Mouse (Mus musculus): ENCODE data around the gene Cdc45. TPM values are rescaled to one million over a fixed set of nuclear protein-coding genes. Genes with fewer than 3 reads are reported as not detected.

The Cdc45 gene
- polyA plus RNA-seq, 1 experiment from 2014 or later = 4.8 TPM

- H3K36me3 ChIP-seq (ENCODE audit: insufficient read depth, low read length) = no peaks in the 10 kb centered on the region
- no peaks in the 10 kb centered on the region for H3K4me1 ChIP-seq (ENCODE audit: insufficient read depth, low read depth, low read length)
- H3K27me3 ChIP-seq (replicated peaks; ENCODE audit: insufficient read depth, low read length) = 0 out of 2 replicates have a peak, but pooled peaks cover 14% of the 10 kb centered on the region
- H3K9ac ChIP-seq (replicated peaks; ENCODE audit: low read depth) = peak overlapping the region; percentile 73; the same call in 1 of the 2 replicates
- peak; percentile 91 for TF ChIP-seq EP300 (IDR thresholded peaks at IDR 0.05)
- TF ChIP-seq CTCF (IDR thresholded peaks at IDR 0.05) = no peak
- peak; percentile 66 for ATAC-seq
- H3K4me3 ChIP-seq (ENCODE audit: low read depth, low read length) = peak overlapping the region; percentile 53
- H3K27ac ChIP-seq (ENCODE audit: low read length) = peak overlapping the region; percentile 90
- H3K9me3 ChIP-seq (ENCODE audit: low read length) = no peaks in the 10 kb centered on the region
- WGBS = 48% methylated on average over 18 of the region's 18 CpGs
- peak; percentile 67 for DNase-seq (ENCODE audit: low spot score)
- H3K4me2 ChIP-seq (replicated peaks; ENCODE audit: low read depth, low read length) = peak overlapping the region; percentile 47
These were observed 35.9 kb downstream of the Cdc45 start for GRCm38 (mm10) chr16:18775621-18776555.

DNA sequence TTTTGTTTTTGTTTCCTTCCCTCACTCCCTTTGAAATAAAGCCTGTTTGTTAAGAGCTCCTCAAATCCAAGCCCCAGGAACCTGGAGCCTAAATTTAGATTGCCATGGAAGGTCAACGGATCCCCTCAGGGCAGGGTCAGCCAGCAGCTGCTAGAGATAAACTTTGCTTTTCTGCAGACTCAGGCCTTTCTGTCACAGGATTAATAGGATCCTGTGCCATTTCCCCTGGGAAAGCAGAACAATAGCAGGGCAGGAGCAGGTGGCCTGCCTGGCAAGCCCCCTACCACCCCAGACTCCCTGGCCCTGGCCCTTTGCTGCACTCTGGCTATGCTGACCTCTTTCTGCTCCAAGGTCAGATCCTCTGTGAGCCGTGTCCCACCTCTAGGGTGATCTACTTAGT lies 37.9 kb downstream of the Cdc45 start:
- ATAC-seq = no peak
- no peaks in the 10 kb centered on the region for H3K36me3 ChIP-seq (ENCODE audit: insufficient read depth, low read length)
- 0 out of 2 replicates have a peak, but pooled peaks cover 14% of the 10 kb centered on the region for H3K27me3 ChIP-seq (replicated peaks; ENCODE audit: insufficient read depth, low read length)
- no peak overlapping the region for H3K4me2 ChIP-seq (replicated peaks; ENCODE audit: low read depth, low read length)
- no peak overlapping the region for H3K9ac ChIP-seq (replicated peaks; ENCODE audit: low read depth)
- H3K4me3 ChIP-seq (ENCODE audit: low read depth, low read length) = no peak overlapping the region
- TF ChIP-seq EP300 (IDR thresholded peaks at IDR 0.05) (peak; percentile 31), CTCF (IDR thresholded peaks at IDR 0.05) (no peak)
- DNase-seq (ENCODE audit: low spot score) = no peak
- 21% methylated on average over 2 of the region's 2 CpGs for WGBS
- no peaks in the 10 kb centered on the region for H3K4me1 ChIP-seq (ENCODE audit: insufficient read depth, low read depth, low read length)
- H3K27ac ChIP-seq (ENCODE audit: low read length) = peak overlapping the region; percentile 90
- H3K9me3 ChIP-seq (ENCODE audit: low read length) = no peaks in the 10 kb centered on the region

GRCm38 (mm10) chr16:18769501-18769900 lies 42.3 kb downstream of the Cdc45 start:
- Histone ChIP-seq H3K4me3 (ENCODE audit: low read depth, low read length) (no peak overlapping the region), H3K9me3 (ENCODE audit: low read length) (no peaks in the 10 kb centered on the region), H3K4me1 (ENCODE audit: insufficient read depth, low read depth, low read length) (no peaks in the 10 kb centered on the region), H3K4me2 (replicated peaks; ENCODE audit: low read depth, low read length) (no peak overlapping the region), H3K27me3 (replicated peaks; ENCODE audit: insufficient read depth, low read length) (no peaks in the 10 kb centered on the region), H3K36me3 (ENCODE audit: insufficient read depth, low read length) (no peaks in the 10 kb centered on the region), H3K27ac (ENCODE audit: low read length) (no peak overlapping the region), H3K9ac (replicated peaks; ENCODE audit: low read depth) (no peak overlapping the region)
- DNase-seq (ENCODE audit: low spot score) (no peak), ATAC-seq (no peak)
- TF ChIP-seq CTCF (IDR thresholded peaks at IDR 0.05) (no peak), EP300 (IDR thresholded peaks at IDR 0.05) (no peak)
- 75% methylated on average over 1 of the region's 1 CpGs for WGBS

- no peak overlapping the region for H3K9ac ChIP-seq (replicated peaks; ENCODE audit: low read depth)
- 48% methylated on average over 4 of the region's 4 CpGs for WGBS
- no peaks in the 10 kb centered on the region for H3K4me1 ChIP-seq (ENCODE audit: insufficient read depth, low read depth, low read length)
- TF ChIP-seq EP300 (IDR thresholded peaks at IDR 0.05) (peak; percentile 83), CTCF (IDR thresholded peaks at IDR 0.05) (0 out of 2 replicates have a peak, but pooled peaks have one; percentile 4)
- ATAC-seq (peak; percentile 79), DNase-seq (ENCODE audit: low spot score) (peak; percentile 50)
- H3K9me3 ChIP-seq (ENCODE audit: low read length) = no peaks in the 10 kb centered on the region
- no peak overlapping the region for H3K4me2 ChIP-seq (replicated peaks; ENCODE audit: low read depth, low read length)
- H3K27me3 ChIP-seq (replicated peaks; ENCODE audit: insufficient read depth, low read length) = no peaks in the 10 kb centered on the region
- peak overlapping the region; percentile 6; the same call in 1 of the 2 replicates for H3K27ac ChIP-seq (ENCODE audit: low read length)
- no peak overlapping the region for H3K4me3 ChIP-seq (ENCODE audit: low read depth, low read length)
- no peaks in the 10 kb centered on the region for H3K36me3 ChIP-seq (ENCODE audit: insufficient read depth, low read length)
These were observed 45.4 kb downstream of the Cdc45 start for GRCm38 (mm10) chr16:18766390-18766789.

DNA sequence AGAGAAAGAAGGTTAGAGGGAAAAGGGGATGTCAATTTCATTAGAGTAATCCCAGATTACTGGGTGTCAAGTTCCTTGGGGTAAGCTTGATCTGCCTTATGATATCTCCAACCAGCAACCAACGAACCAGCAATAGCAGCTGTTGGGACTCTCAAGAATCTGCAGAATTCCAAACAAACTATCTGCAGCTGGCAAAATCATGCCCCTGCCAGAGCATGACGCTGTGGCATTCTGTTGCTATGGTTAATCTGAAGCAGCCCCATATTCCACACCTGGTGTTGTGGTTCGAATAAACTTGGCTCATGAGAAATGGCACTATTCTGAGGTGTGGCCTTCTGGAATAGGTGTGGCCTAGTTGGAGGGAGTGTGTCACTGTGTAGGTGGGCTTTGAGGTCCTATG lies 48.8 kb downstream of the Cdc45 start:
- TF ChIP-seq CTCF (IDR thresholded peaks at IDR 0.05) = no peak
- no peak for TF ChIP-seq EP300 (IDR thresholded peaks at IDR 0.05)

DNA sequence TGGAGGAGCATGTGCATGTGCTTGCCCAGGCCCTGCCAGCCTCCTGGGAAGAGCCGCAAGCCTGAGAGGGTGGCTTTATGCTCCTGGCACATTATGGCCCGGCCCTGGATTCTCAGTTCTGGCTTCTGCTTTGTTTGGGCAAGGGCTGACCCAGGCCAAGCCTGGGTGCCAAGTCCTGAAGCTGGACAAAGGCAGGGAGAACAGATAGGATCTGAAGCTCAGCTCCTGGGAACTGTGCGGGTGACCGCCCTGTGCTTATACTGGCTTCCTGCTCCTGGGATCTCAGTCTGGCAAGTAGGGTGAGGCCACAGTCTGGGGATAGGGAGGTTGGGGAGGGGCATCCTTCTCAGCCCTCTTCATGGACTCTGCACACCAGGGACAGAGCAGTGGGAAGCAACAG lies 50.1 kb downstream of the Cdc45 start:
- H3K4me3 ChIP-seq (ENCODE audit: low read depth, low read length) = no peak overlapping the region
- WGBS = 63% methylated on average over 4 of the region's 4 CpGs
- DNase-seq (ENCODE audit: low spot score) = peak; percentile 70
- H3K9ac ChIP-seq (replicated peaks; ENCODE audit: low read depth) = no peak overlapping the region
- H3K4me1 ChIP-seq (ENCODE audit: insufficient read depth, low read depth, low read length) = no peaks in the 10 kb centered on the region
- H3K9me3 ChIP-seq (ENCODE audit: low read length) = no peaks in the 10 kb centered on the region
- no peaks in the 10 kb centered on the region for H3K27me3 ChIP-seq (replicated peaks; ENCODE audit: insufficient read depth, low read length)
- peak overlapping the region; percentile 33 for H3K27ac ChIP-seq (ENCODE audit: low read length)
- ATAC-seq = peak; percentile 92
- H3K4me2 ChIP-seq (replicated peaks; ENCODE audit: low read depth, low read length) = no peak overlapping the region
- H3K36me3 ChIP-seq (ENCODE audit: insufficient read depth, low read length) = no peaks in the 10 kb centered on the region
- TF ChIP-seq CTCF (IDR thresholded peaks at IDR 0.05) = no peak
- peak; percentile 92 for TF ChIP-seq EP300 (IDR thresholded peaks at IDR 0.05)

More for the DNA sequence above, 48.8 kb downstream of the Cdc45 start:
- no peak for DNase-seq (ENCODE audit: low spot score)
- no peak for ATAC-seq
- Histone ChIP-seq H3K4me2 (replicated peaks; ENCODE audit: low read depth, low read length) (no peak overlapping the region), H3K4me3 (ENCODE audit: low read depth, low read length) (no peak overlapping the region), H3K9ac (replicated peaks; ENCODE audit: low read depth) (no peak overlapping the region), H3K27ac (ENCODE audit: low read length) (no peak overlapping the region), H3K27me3 (replicated peaks; ENCODE audit: insufficient read depth, low read length) (no peaks in the 10 kb centered on the region), H3K36me3 (ENCODE audit: insufficient read depth, low read length) (no peaks in the 10 kb centered on the region), H3K4me1 (ENCODE audit: insufficient read depth, low read depth, low read length) (no peaks in the 10 kb centered on the region), H3K9me3 (ENCODE audit: low read length) (no peaks in the 10 kb centered on the region)
- 63% methylated on average over 3 of the region's 3 CpGs for WGBS
